Mouse (Mus musculus): ENCODE results near the gene Gm20388.

GRCm38 (mm10) chr8:120173195-120173594 is 262.6 kb downstream of the Gm20388 start:
- TF ChIP-seq CTCF (IDR thresholded peaks at IDR 0.05; ENCODE audit: borderline replicate concordance, extremely low read depth, insufficient read depth, insufficient read length) = no peak
- TF ChIP-seq POLR2A (IDR thresholded peaks at IDR 0.05; ENCODE audit: borderline replicate concordance, extremely low read depth, insufficient read depth, insufficient read length, poor library complexity, severe bottlenecking) = no peak

Data from brain, embryonic 14.5 days (tissue).